Mouse (Mus musculus) inflammation-experienced regulatory T-cells, adult 6 months (primary cell): ENCODE data around the gene Stxbp2. TPM values are rescaled to one million over a fixed set of nuclear protein-coding genes. Genes with fewer than 3 reads are reported as not detected.

Source experiments
- ATAC-seq: one replicate; pipeline ENCODE4 v1.8.0; 2017
- polyA plus RNA-seq, 3 experiments: library from polyadenylated mRNA; unstranded; fragments of 100-300 nt; shearing (Covaris generic); gene quantifications; one replicate each; pipeline ENCODE4 v1.2.1; 2017

The Stxbp2 gene
- polyA plus RNA-seq, 3 experiments from 2014 or later, result 180 to 262 (median 191) TPM

DNA sequence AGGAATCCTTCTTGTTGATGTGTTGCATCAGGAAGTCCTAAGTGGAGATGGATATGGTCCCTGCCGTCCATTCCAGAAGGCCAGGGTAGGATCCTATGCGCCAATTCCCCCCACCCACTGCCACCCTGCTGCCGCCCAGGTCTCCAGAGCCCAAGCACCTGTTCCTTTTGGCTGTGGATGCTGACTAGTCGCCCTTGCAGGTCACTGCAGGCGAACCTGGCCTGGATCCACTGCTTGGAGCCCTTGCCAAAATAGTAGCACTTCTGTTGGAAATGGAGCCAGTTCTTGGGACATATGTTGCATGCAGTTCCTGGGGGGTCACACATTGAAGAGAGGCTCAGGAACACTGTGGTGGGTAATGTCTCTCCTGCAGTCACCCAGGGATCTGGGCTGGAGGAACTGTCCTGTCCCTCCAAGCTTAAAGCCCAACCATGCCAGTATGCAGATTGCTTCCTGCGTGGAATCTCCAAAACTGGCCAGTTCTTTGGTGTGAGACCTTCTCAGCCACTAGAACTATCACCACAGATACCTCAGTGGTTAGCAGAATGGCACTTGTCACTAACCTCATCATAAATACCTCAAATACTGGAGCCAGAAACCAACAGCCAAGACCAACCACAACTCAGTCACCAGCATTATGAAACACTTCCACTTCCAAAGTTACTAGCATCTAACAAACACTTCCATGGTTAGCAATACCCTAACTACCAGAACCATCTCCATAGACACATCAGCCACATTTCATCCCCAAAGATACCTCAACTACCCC, 52.8 kb downstream of the Stxbp2 start:
- no peak for ATAC-seq

DNA sequence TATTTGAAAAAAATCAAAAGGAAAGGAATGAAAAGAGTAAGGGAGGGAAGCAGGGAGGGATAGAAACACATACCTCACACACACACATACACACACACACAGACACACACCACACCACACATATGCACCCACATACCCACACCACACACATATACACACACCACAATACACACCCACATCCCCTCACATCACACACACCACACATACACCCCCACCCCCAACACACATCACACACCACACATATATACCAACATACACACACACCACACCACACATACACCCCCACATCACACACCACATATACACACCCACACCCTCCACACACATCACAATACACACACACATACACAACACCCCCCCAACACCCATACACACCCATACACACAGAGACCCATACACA, 53.8 kb downstream of the Stxbp2 start:
- ATAC-seq, result no peak

DNA sequence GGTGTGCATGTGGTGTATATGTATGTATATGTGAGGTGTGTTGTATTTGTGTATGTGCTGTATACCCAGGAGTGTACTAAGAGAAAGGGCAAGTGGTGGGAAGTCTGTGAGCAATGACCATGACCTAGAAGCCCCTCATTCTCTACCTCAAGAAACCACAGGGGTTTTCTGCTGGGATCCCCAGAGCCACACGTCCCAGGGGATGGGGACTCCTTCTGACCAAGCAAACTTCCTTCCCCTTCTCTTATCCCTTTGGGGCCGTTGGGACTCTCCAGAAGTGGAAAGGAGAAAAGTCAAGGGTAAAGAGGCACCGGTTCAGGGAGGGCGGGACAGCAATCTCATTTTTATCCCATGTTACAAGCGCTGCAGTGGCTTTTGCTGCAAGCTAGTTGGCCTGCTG, 54.7 kb downstream of the Stxbp2 start:
- no peak for ATAC-seq

DNA sequence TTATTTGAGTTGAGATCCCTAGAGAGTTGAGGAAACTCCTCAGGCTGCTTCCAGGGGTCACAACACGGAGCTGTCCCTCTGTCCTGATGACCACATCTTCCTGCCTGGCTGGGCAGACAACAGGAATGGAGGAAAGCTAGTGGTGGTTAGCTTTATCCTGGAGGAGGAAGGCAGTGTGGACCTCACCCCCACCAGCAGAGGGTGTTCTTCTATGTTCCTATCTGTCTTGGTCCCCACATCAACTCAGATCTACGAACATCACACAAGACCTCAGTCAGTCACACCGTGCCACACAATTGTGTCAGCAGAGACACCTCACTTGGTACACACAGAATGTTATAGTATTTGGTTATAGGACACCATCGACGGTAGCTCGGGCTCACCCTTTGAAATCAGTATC, 56.8 kb downstream of the Stxbp2 start:
- no peak for ATAC-seq

- ATAC-seq, result no peak
Measured at GRCm38 (mm10) chr8:3690774-3691173, 60.0 kb downstream of the Stxbp2 start.

Other genes starting within 250 kb of the Stxbp2 start
- gene Arhgef18, start 237.9 kb upstream of the Stxbp2 start, polyA plus RNA-seq, result 10 to 100 TPM; 21.3 to 30.9 (median 30.4) TPM
- 10 to 100 TPM in 2 of 3 experiments, 1 to 10 TPM in 1; 9.0 to 20.4 (median 16.7) TPM for gene Pex11g, start 163.3 kb upstream of the Stxbp2 start, polyA plus RNA-seq
- not detected for gene Tex45, start 160.1 kb upstream of the Stxbp2 start, polyA plus RNA-seq
- under 1 TPM in 2 of 3 experiments, not detected in 1; 0.60 to 0.86 TPM for gene Zfp358, start 137.8 kb upstream of the Stxbp2 start, polyA plus RNA-seq
- 10 to 100 TPM; 15.3 to 26.3 (median 24.0) TPM for gene Mcoln1, start 130.5 kb upstream of the Stxbp2 start, polyA plus RNA-seq
- gene Pnpla6, start 115.6 kb upstream of the Stxbp2 start, polyA plus RNA-seq, result 10 to 100 TPM; 20.6 to 32.6 (median 27.7) TPM
- gene C330021F23Rik, start 63.0 kb upstream of the Stxbp2 start, polyA plus RNA-seq, result under 1 TPM in 1 of 3 experiments, not detected in 2; 0.74 TPM
- not detected for gene Camsap3, start 43.7 kb upstream of the Stxbp2 start, polyA plus RNA-seq
- gene Xab2, start 9.6 kb upstream of the Stxbp2 start, polyA plus RNA-seq, result 10 to 100 TPM; 58.7 to 87.4 (median 83.2) TPM
- 100 to 1,000 TPM; 122 to 150 (median 138) TPM for gene Pet100, start 9.4 kb upstream of the Stxbp2 start, polyA plus RNA-seq
- gene Pcp2, start 5.4 kb upstream of the Stxbp2 start, polyA plus RNA-seq, result not detected
- gene Retn, start 24.8 kb downstream of the Stxbp2 start, polyA plus RNA-seq, result not detected
- gene Mcemp1, start 34.8 kb downstream of the Stxbp2 start, polyA plus RNA-seq, result under 1 TPM in 1 of 3 experiments, not detected in 2; 0.48 TPM
- gene Fcor, start 41.4 kb downstream of the Stxbp2 start, polyA plus RNA-seq, result not detected
- 10 to 100 TPM; 19.6 to 27.0 (median 23.3) TPM for gene Trappc5, start 45.3 kb downstream of the Stxbp2 start, polyA plus RNA-seq
- 1 to 10 TPM in 2 of 3 experiments, under 1 TPM in 1; 0.85 to 1.9 (median 1.9) TPM for gene Fcer2a, start 63.2 kb downstream of the Stxbp2 start, polyA plus RNA-seq
- gene Clec4g, start 89.7 kb downstream of the Stxbp2 start, polyA plus RNA-seq, result not detected
- 1 to 10 TPM in 2 of 3 experiments, not detected in 1; 1.1 to 2.6 TPM for gene Cd209a, start 118.0 kb downstream of the Stxbp2 start, polyA plus RNA-seq
- not detected for gene Cd209e, start 223.4 kb downstream of the Stxbp2 start, polyA plus RNA-seq
- gene Cd209d, start 247.6 kb downstream of the Stxbp2 start, polyA plus RNA-seq, result under 1 TPM in 1 of 3 experiments, not detected in 2; 0.55 TPM